Mouse (Mus musculus) right cerebral cortex, adult 2 months (tissue): ENCODE data around the gene Camta1.
A peak's percentile ranks its signal among the peaks of the same experiment; 100 is the strongest.

Experiments
- DNase-seq, 2 experiments: peaks; one replicate each; pipeline ENCODE4 v3.0.0; 2021 to 2022; ENCODE audit warnings: low spot score in 2 of 2

Camta1 gene

GRCm38 (mm10) chr4:151330983-151331382 lies 530.7 kb downstream of the Camta1 start:
- no peak for DNase-seq

GRCm38 (mm10) chr4:151328071-151328470 lies 533.6 kb downstream of the Camta1 start:
- no peak for DNase-seq

- no peak for DNase-seq
Measured at GRCm38 (mm10) chr4:151326971-151327686, 534.5 kb downstream of the Camta1 start.

GRCm38 (mm10) chr4:151316428-151316827 lies 545.2 kb downstream of the Camta1 start:
- DNase-seq, result no peak

- DNase-seq, result no peak
Measured at GRCm38 (mm10) chr4:151315726-151316125, 546.0 kb downstream of the Camta1 start.

GRCm38 (mm10) chr4:151310773-151311172 lies 550.9 kb downstream of the Camta1 start:
- no peak for DNase-seq

GRCm38 (mm10) chr4:151310056-151310685 lies 551.5 kb downstream of the Camta1 start:
- DNase-seq, result no peak

GRCm38 (mm10) chr4:151306890-151307289 lies 554.8 kb downstream of the Camta1 start:
- DNase-seq, result peak; percentile 30 to 47

GRCm38 (mm10) chr4:151306311-151306765 lies 555.3 kb downstream of the Camta1 start:
- DNase-seq, result no peak

- no peak for DNase-seq
Measured at GRCm38 (mm10) chr4:151305761-151306160, 555.9 kb downstream of the Camta1 start.

- no peak for DNase-seq
Measured at GRCm38 (mm10) chr4:151303931-151304330, 557.7 kb downstream of the Camta1 start.

GRCm38 (mm10) chr4:151303436-151303835 lies 558.2 kb downstream of the Camta1 start:
- no peak for DNase-seq

- DNase-seq, result peak; percentile 17 to 31
Measured at GRCm38 (mm10) chr4:151302195-151303126, 559.2 kb downstream of the Camta1 start.

- DNase-seq, result no peak
Measured at GRCm38 (mm10) chr4:151301337-151301736, 560.3 kb downstream of the Camta1 start.

GRCm38 (mm10) chr4:151300706-151301105 lies 561.0 kb downstream of the Camta1 start:
- DNase-seq, result peak; percentile 16 to 19

GRCm38 (mm10) chr4:151295515-151296203 lies 566.0 kb downstream of the Camta1 start:
- DNase-seq, result no peak

GRCm38 (mm10) chr4:151288893-151289585 lies 572.6 kb downstream of the Camta1 start:
- DNase-seq, result no peak

- DNase-seq, result no peak
Measured at GRCm38 (mm10) chr4:151285905-151286445, 575.7 kb downstream of the Camta1 start.

GRCm38 (mm10) chr4:151285432-151285831 lies 576.2 kb downstream of the Camta1 start:
- no peak for DNase-seq

GRCm38 (mm10) chr4:151283092-151283741 lies 578.5 kb downstream of the Camta1 start:
- peak; percentile 85 to 89 for DNase-seq
